Mouse (Mus musculus): ENCODE results near the gene Zfp668. TPM values are rescaled to one million over a fixed set of nuclear protein-coding genes. Genes with fewer than 3 reads are reported as not detected.

The Zfp668 gene
- polyA plus RNA-seq, 1 experiment from 2014 or later = 18.0 TPM

- Histone ChIP-seq H3K27ac (ENCODE audit: low read length) (peak overlapping the region; percentile 95), H3K27me3 (ENCODE audit: control insufficient read depth, insufficient read depth, low read length) (no peaks in the 10 kb centered on the region), H3K9ac (replicated peaks; ENCODE audit: low read depth, low read length) (peak overlapping the region; percentile 71), H3K9me3 (ENCODE audit: control insufficient read depth, low read depth, low read length) (no peaks in the 10 kb centered on the region), H3K4me2 (replicated peaks; ENCODE audit: low read depth, low read length) (peak overlapping the region; percentile 63), H3K4me1 (ENCODE audit: control insufficient read depth, insufficient read depth, low read length) (peaks cover 15% of the 10 kb centered on the region; the same call in 1 of the 2 replicates), H3K4me3 (ENCODE audit: low read depth, low read length) (peak overlapping the region; percentile 66), H3K36me3 (ENCODE audit: control insufficient read depth, insufficient read depth, low read length) (peaks cover 22% of the 10 kb centered on the region)
- WGBS = 3% methylated on average over 20 of the region's 20 CpGs
- ATAC-seq (ENCODE audit: insufficient number of reproducible peaks, insufficient read depth, low FRiP score, low read depth) = peak; percentile 2; the same call in 1 of the 2 replicates
Observed at GRCm38 (mm10) chr7:127874812-127875626, 1.6 kb downstream of the Zfp668 start.

GRCm38 (mm10) chr7:127870136-127870821 is 6.3 kb downstream of the Zfp668 start:
- no peak overlapping the region for H3K4me3 ChIP-seq (ENCODE audit: low read depth, low read length)
- peaks cover 24% of the 10 kb centered on the region for H3K36me3 ChIP-seq (ENCODE audit: control insufficient read depth, insufficient read depth, low read length)
- H3K27me3 ChIP-seq (ENCODE audit: control insufficient read depth, insufficient read depth, low read length) = no peaks in the 10 kb centered on the region
- WGBS = 78% methylated on average over 5 of the region's 5 CpGs
- no peak overlapping the region for H3K4me2 ChIP-seq (replicated peaks; ENCODE audit: low read depth, low read length)
- ATAC-seq (ENCODE audit: insufficient number of reproducible peaks, insufficient read depth, low FRiP score, low read depth) = no peak
- H3K27ac ChIP-seq (ENCODE audit: low read length) = no peak overlapping the region
- H3K4me1 ChIP-seq (ENCODE audit: control insufficient read depth, insufficient read depth, low read length) = peaks cover 12% of the 10 kb centered on the region; the same call in 1 of the 2 replicates
- H3K9me3 ChIP-seq (ENCODE audit: control insufficient read depth, low read depth, low read length) = no peaks in the 10 kb centered on the region
- H3K9ac ChIP-seq (replicated peaks; ENCODE audit: low read depth, low read length) = no peak overlapping the region

- no peak for ATAC-seq (ENCODE audit: insufficient number of reproducible peaks, insufficient read depth, low FRiP score, low read depth)
- Histone ChIP-seq H3K27ac (ENCODE audit: low read length) (no peak overlapping the region), H3K9ac (replicated peaks; ENCODE audit: low read depth, low read length) (no peak overlapping the region)
Observed at GRCm38 (mm10) chr7:127869149-127869810, 7.3 kb downstream of the Zfp668 start.

GRCm38 (mm10) chr7:127867641-127868040 is 9.0 kb downstream of the Zfp668 start:
- H3K4me1 ChIP-seq (ENCODE audit: control insufficient read depth, insufficient read depth, low read length) = 0 out of 2 replicates have a peak, but pooled peaks cover 4% of the 10 kb centered on the region
- no peak overlapping the region for H3K4me2 ChIP-seq (replicated peaks; ENCODE audit: low read depth, low read length)
- H3K27ac ChIP-seq (ENCODE audit: low read length) = no peak overlapping the region
- H3K9me3 ChIP-seq (ENCODE audit: control insufficient read depth, low read depth, low read length) = no peaks in the 10 kb centered on the region
- WGBS = 96% methylated on average over 18 of the region's 18 CpGs
- no peak overlapping the region for H3K9ac ChIP-seq (replicated peaks; ENCODE audit: low read depth, low read length)
- peaks cover 29% of the 10 kb centered on the region for H3K36me3 ChIP-seq (ENCODE audit: control insufficient read depth, insufficient read depth, low read length)
- no peak overlapping the region for H3K4me3 ChIP-seq (ENCODE audit: low read depth, low read length)
- no peak for ATAC-seq (ENCODE audit: insufficient number of reproducible peaks, insufficient read depth, low FRiP score, low read depth)
- H3K27me3 ChIP-seq (ENCODE audit: control insufficient read depth, insufficient read depth, low read length) = no peaks in the 10 kb centered on the region

More at GRCm38 (mm10) chr7:127869149-127869810, 7.3 kb downstream of the Zfp668 start:
- 54% methylated on average over 3 of the region's 3 CpGs for WGBS
- Histone ChIP-seq H3K4me1 (ENCODE audit: control insufficient read depth, insufficient read depth, low read length) (peaks cover 8% of the 10 kb centered on the region; the same call in 1 of the 2 replicates), H3K27me3 (ENCODE audit: control insufficient read depth, insufficient read depth, low read length) (no peaks in the 10 kb centered on the region), H3K4me3 (ENCODE audit: low read depth, low read length) (no peak overlapping the region), H3K4me2 (replicated peaks; ENCODE audit: low read depth, low read length) (no peak overlapping the region), H3K9me3 (ENCODE audit: control insufficient read depth, low read depth, low read length) (no peaks in the 10 kb centered on the region), H3K36me3 (ENCODE audit: control insufficient read depth, insufficient read depth, low read length) (peaks cover 29% of the 10 kb centered on the region)

- Histone ChIP-seq H3K4me3 (ENCODE audit: low read depth, low read length) (no peak overlapping the region), H3K4me1 (ENCODE audit: control insufficient read depth, insufficient read depth, low read length) (0 out of 2 replicates have a peak, but pooled peaks cover 4% of the 10 kb centered on the region), H3K9ac (replicated peaks; ENCODE audit: low read depth, low read length) (no peak overlapping the region), H3K27me3 (ENCODE audit: control insufficient read depth, insufficient read depth, low read length) (no peaks in the 10 kb centered on the region), H3K36me3 (ENCODE audit: control insufficient read depth, insufficient read depth, low read length) (peaks cover 29% of the 10 kb centered on the region), H3K27ac (ENCODE audit: low read length) (no peak overlapping the region), H3K4me2 (replicated peaks; ENCODE audit: low read depth, low read length) (no peak overlapping the region), H3K9me3 (ENCODE audit: control insufficient read depth, low read depth, low read length) (no peaks in the 10 kb centered on the region)
- ATAC-seq (ENCODE audit: insufficient number of reproducible peaks, insufficient read depth, low FRiP score, low read depth) = no peak
- WGBS = 97% methylated on average over 12 of the region's 12 CpGs
Observed at GRCm38 (mm10) chr7:127866434-127866833, 10.2 kb downstream of the Zfp668 start.

GRCm38 (mm10) chr7:127858258-127858657 is 18.4 kb downstream of the Zfp668 start:
- H3K9me3 ChIP-seq (ENCODE audit: control insufficient read depth, low read depth, low read length) = no peaks in the 10 kb centered on the region
- H3K9ac ChIP-seq (replicated peaks; ENCODE audit: low read depth, low read length) = no peak overlapping the region
- no peak overlapping the region for H3K4me2 ChIP-seq (replicated peaks; ENCODE audit: low read depth, low read length)
- H3K4me1 ChIP-seq (ENCODE audit: control insufficient read depth, insufficient read depth, low read length) = no peaks in the 10 kb centered on the region
- H3K4me3 ChIP-seq (ENCODE audit: low read depth, low read length) = no peak overlapping the region
- no peaks in the 10 kb centered on the region for H3K36me3 ChIP-seq (ENCODE audit: control insufficient read depth, insufficient read depth, low read length)
- no peak for ATAC-seq (ENCODE audit: insufficient number of reproducible peaks, insufficient read depth, low FRiP score, low read depth)
- WGBS = 90% methylated on average over 6 of the region's 6 CpGs
- H3K27ac ChIP-seq (ENCODE audit: low read length) = no peak overlapping the region
- no peaks in the 10 kb centered on the region for H3K27me3 ChIP-seq (ENCODE audit: control insufficient read depth, insufficient read depth, low read length)

- H3K9me3 ChIP-seq (ENCODE audit: control insufficient read depth, low read depth, low read length) = no peaks in the 10 kb centered on the region
- ATAC-seq (ENCODE audit: insufficient number of reproducible peaks, insufficient read depth, low FRiP score, low read depth) = no peak
- H3K4me3 ChIP-seq (ENCODE audit: low read depth, low read length) = no peak overlapping the region
- H3K4me2 ChIP-seq (replicated peaks; ENCODE audit: low read depth, low read length) = no peak overlapping the region
- 61% methylated on average over 5 of the region's 5 CpGs for WGBS
- no peaks in the 10 kb centered on the region for H3K27me3 ChIP-seq (ENCODE audit: control insufficient read depth, insufficient read depth, low read length)
- peaks cover 12% of the 10 kb centered on the region; the same call in 1 of the 2 replicates for H3K36me3 ChIP-seq (ENCODE audit: control insufficient read depth, insufficient read depth, low read length)
- H3K27ac ChIP-seq (ENCODE audit: low read length) = no peak overlapping the region
- H3K4me1 ChIP-seq (ENCODE audit: control insufficient read depth, insufficient read depth, low read length) = no peaks in the 10 kb centered on the region
- H3K9ac ChIP-seq (replicated peaks; ENCODE audit: low read depth, low read length) = no peak overlapping the region
Observed at GRCm38 (mm10) chr7:127850906-127851305, 25.7 kb downstream of the Zfp668 start.

All from stomach, embryonic 14.5 days (tissue).